In genomic region chr1:126087181-126087580, GRCm38 (mm10) we compare ENCODE assay signal across 32 mouse cellular contexts.
"Had no signal": no experiment of that assay in that cellular context is flagged by ENCODE, and none has a peak within 500 bp of the region (broad histone marks: within the 10 kb centered on the region; RNA-seq: fewer than 3 reads in every experiment).

No protein-coding gene starts in this region.

- H3K9me3 ChIP-seq: limb, embryonic 10.5 days; limb, embryonic 12.5 days; limb, embryonic 13.5 days; limb, embryonic 15.5 days; liver, embryonic 12.5 days; liver, embryonic 13.5 days; liver, embryonic 15.5 days; lung, embryonic 15.5 days; midbrain, embryonic 10.5 days; midbrain, embryonic 12.5 days; midbrain, embryonic 13.5 days; midbrain, embryonic 15.5 days; neural tube, embryonic 12.5 days had no signal

- H3K36me3 ChIP-seq: limb, embryonic 10.5 days; limb, embryonic 12.5 days; limb, embryonic 15.5 days; liver, embryonic 12.5 days; liver, embryonic 13.5 days; liver, embryonic 15.5 days; lung, embryonic 15.5 days; midbrain, embryonic 10.5 days; midbrain, embryonic 12.5 days; midbrain, embryonic 13.5 days; midbrain, embryonic 15.5 days; neural tube, embryonic 12.5 days had no signal

- H3K9ac ChIP-seq: limb, embryonic 12.5 days; limb, embryonic 13.5 days; limb, embryonic 15.5 days; liver, embryonic 12.5 days; liver, embryonic 13.5 days; liver, embryonic 14.5 days; liver, embryonic 15.5 days; liver, postnatal 0 days; lung, embryonic 14.5 days; lung, embryonic 15.5 days; midbrain, embryonic 12.5 days; midbrain, embryonic 13.5 days; midbrain, embryonic 15.5 days; neural tube, embryonic 12.5 days had no signal

- H3K27me3 ChIP-seq: limb, embryonic 12.5 days; limb, embryonic 13.5 days; limb, embryonic 15.5 days; liver, embryonic 12.5 days; liver, embryonic 13.5 days; liver, embryonic 15.5 days; lung, embryonic 15.5 days; megakaryocyte, embryonic 14.5 days; midbrain, embryonic 12.5 days; midbrain, embryonic 13.5 days; midbrain, embryonic 15.5 days; neural tube, embryonic 12.5 days had no signal

- DNase-seq: left cerebral cortex, postnatal 4 days; liver; liver, embryonic 13.5 days; liver, postnatal 0 days; lung, adult 18-20 months; lung, adult 2 months; lung, embryonic 14.5 days; lung, postnatal 10 days; lung, postnatal 14 days; lung, postnatal 36 days; lung, postnatal 4 days; midbrain, embryonic 14.5 days had no signal

- H3K4me1 ChIP-seq: limb, embryonic 10.5 days; limb, embryonic 12.5 days; limb, embryonic 13.5 days; limb, embryonic 15.5 days; liver, embryonic 12.5 days; liver, embryonic 13.5 days; liver, embryonic 15.5 days; lung, embryonic 15.5 days; megakaryocyte, embryonic 14.5 days; neural tube, embryonic 12.5 days had no signal

- H3K4me3 ChIP-seq: left cerebral cortex, adult 2 months; limb, embryonic 10.5 days; limb, embryonic 12.5 days; limb, embryonic 13.5 days; limb, embryonic 15.5 days; liver, embryonic 12.5 days; liver, embryonic 13.5 days; liver, embryonic 15.5 days; lung, embryonic 15.5 days; megakaryocyte, embryonic 14.5 days; midbrain, embryonic 10.5 days; midbrain, embryonic 12.5 days; midbrain, embryonic 13.5 days; midbrain, embryonic 15.5 days; myocyte; neural tube, embryonic 12.5 days had no signal

- H3K27ac ChIP-seq: left cerebral cortex, adult 2 months; limb, embryonic 10.5 days; limb, embryonic 12.5 days; limb, embryonic 13.5 days; limb, embryonic 15.5 days; liver, embryonic 12.5 days; liver, embryonic 13.5 days; liver, embryonic 14.5 days; liver, embryonic 15.5 days; lung, embryonic 15.5 days; macrophage; midbrain, embryonic 10.5 days; midbrain, embryonic 12.5 days; midbrain, embryonic 13.5 days; midbrain, embryonic 15.5 days; neural tube, embryonic 12.5 days had no signal

- H3K4me2 ChIP-seq: limb, embryonic 12.5 days; limb, embryonic 13.5 days; limb, embryonic 15.5 days; liver, embryonic 11.5 days; liver, embryonic 12.5 days; liver, embryonic 13.5 days; liver, embryonic 15.5 days; lung, embryonic 14.5 days; lung, embryonic 15.5 days; midbrain, embryonic 12.5 days; midbrain, embryonic 13.5 days; midbrain, embryonic 15.5 days; neural tube, embryonic 12.5 days had no signal

- ATAC-seq: liver, embryonic 12.5 days; liver, postnatal 0 days; lung, postnatal 0 days; midbrain, embryonic 13.5 days; midbrain, embryonic 15.5 days; midbrain, embryonic 16.5 days had no signal
